Mouse (Mus musculus): ENCODE data around the gene Trio. TPM values are rescaled to one million over a fixed set of nuclear protein-coding genes. Genes with fewer than 3 reads are reported as not detected.
"Not testable (repeated sequence)": the region's sequence is repeated elsewhere in the genome, so short reads cannot be mapped to it uniquely, and the experiment has no call there.

The Trio gene
- polyA plus RNA-seq, 1 experiment: 12.0 TPM

GRCm38 (mm10) chr15:27760655-27761054 is 265.0 kb downstream of the Trio start:
- DNase-seq (ENCODE audit: low read depth, low spot score): no peak
- WGBS: 88% methylated on average over 1 of the region's 1 CpGs

- DNase-seq (ENCODE audit: low read depth, low spot score): no peak
- 80% methylated on average over 5 of the region's 5 CpGs for WGBS
Measured at GRCm38 (mm10) chr15:27759890-27760289, 265.8 kb downstream of the Trio start.

- WGBS: 70% methylated on average over 6 of the region's 6 CpGs
- DNase-seq (ENCODE audit: low read depth, low spot score): no peak
Measured at GRCm38 (mm10) chr15:27758680-27759079, 267.0 kb downstream of the Trio start.

- DNase-seq (ENCODE audit: low read depth, low spot score): no peak
- 94% methylated on average over 11 of the region's 11 CpGs for WGBS
Measured at GRCm38 (mm10) chr15:27756426-27756825, 269.2 kb downstream of the Trio start.

- DNase-seq (ENCODE audit: low read depth, low spot score): no peak
- 77% methylated on average over 7 of the region's 7 CpGs for WGBS
Measured at GRCm38 (mm10) chr15:27754571-27755260, 270.9 kb downstream of the Trio start.

- DNase-seq (ENCODE audit: low read depth, low spot score): no peak
Measured at GRCm38 (mm10) chr15:27753923-27754322, 271.7 kb downstream of the Trio start.

GRCm38 (mm10) chr15:27752677-27753342 is 272.8 kb downstream of the Trio start:
- DNase-seq (ENCODE audit: low read depth, low spot score): no peak
- WGBS: 86% methylated on average over 7 of the region's 7 CpGs

More at GRCm38 (mm10) chr15:27753923-27754322, 271.7 kb downstream of the Trio start:
- 76% methylated on average over 5 of the region's 5 CpGs for WGBS

- peak; percentile 6 for DNase-seq (ENCODE audit: low read depth, low spot score)
- WGBS: 76% methylated on average over 12 of the region's 12 CpGs
Measured at GRCm38 (mm10) chr15:27751612-27752405, 273.8 kb downstream of the Trio start.

- WGBS: 89% methylated on average over 8 of the region's 8 CpGs
- no peak for DNase-seq (ENCODE audit: low read depth, low spot score)
Measured at GRCm38 (mm10) chr15:27748739-27749138, 276.9 kb downstream of the Trio start.

GRCm38 (mm10) chr15:27747512-27747911 is 278.1 kb downstream of the Trio start:
- no peak for DNase-seq (ENCODE audit: low read depth, low spot score)
- WGBS: 88% methylated on average over 18 of the region's 18 CpGs

- no peak for DNase-seq (ENCODE audit: low read depth, low spot score)
- 84% methylated on average over 5 of the region's 5 CpGs for WGBS
Measured at GRCm38 (mm10) chr15:27744995-27745394, 280.7 kb downstream of the Trio start.

GRCm38 (mm10) chr15:27740080-27740479 is 285.6 kb downstream of the Trio start:
- WGBS: 93% methylated on average over 7 of the region's 7 CpGs
- no peak for DNase-seq (ENCODE audit: low read depth, low spot score)

GRCm38 (mm10) chr15:27731818-27732217 is 293.8 kb downstream of the Trio start:
- WGBS: 63% methylated on average over 4 of the region's 4 CpGs
- no peak for DNase-seq (ENCODE audit: low read depth, low spot score)

- 67% methylated on average over 6 of the region's 6 CpGs for WGBS
- no peak for DNase-seq (ENCODE audit: low read depth, low spot score)
Measured at GRCm38 (mm10) chr15:27726228-27726627, 299.4 kb downstream of the Trio start.

GRCm38 (mm10) chr15:27724796-27725680 is 300.6 kb downstream of the Trio start:
- no peak for DNase-seq (ENCODE audit: low read depth, low spot score)
- WGBS: 61% methylated on average over 9 of the region's 9 CpGs

- DNase-seq (ENCODE audit: low read depth, low spot score): no peak
- WGBS: 32% methylated on average over 6 of the region's 6 CpGs
Measured at GRCm38 (mm10) chr15:27724298-27724697, 301.4 kb downstream of the Trio start.

- 40% methylated on average over 6 of the region's 6 CpGs for WGBS
- DNase-seq (ENCODE audit: low read depth, low spot score): no peak
Measured at GRCm38 (mm10) chr15:27723746-27724145, 301.9 kb downstream of the Trio start.

GRCm38 (mm10) chr15:27720297-27720696 is 305.4 kb downstream of the Trio start:
- not testable (repeated sequence) for DNase-seq (ENCODE audit: low read depth, low spot score)
- WGBS: 74% methylated on average over 8 of the region's 8 CpGs

GRCm38 (mm10) chr15:27718668-27719067 is 307.0 kb downstream of the Trio start:
- DNase-seq (ENCODE audit: low read depth, low spot score): no peak
- WGBS: 64% methylated on average over 7 of the region's 7 CpGs

Data from large intestine, adult 2 months (tissue).